Mouse (Mus musculus): ENCODE measurements around the gene Gm26602. TPM values are rescaled to one million over a fixed set of nuclear protein-coding genes. Genes with fewer than 3 reads are reported as not detected.

The Gm26602 gene
- polyA plus RNA-seq, 1 experiment from 2014 or later = 5.7 TPM

- 83% methylated on average over 5 of the region's 5 CpGs for WGBS (ENCODE audit: missing documents)
- H3K79me2 ChIP-seq (ENCODE audit: inconsistent target) = peaks cover 17% of the 10 kb centered on the region; the same call in 1 of the 2 replicates
- peak overlapping the region; percentile 67; the same call in 1 of the 2 replicates for H3K4me3 ChIP-seq (ENCODE audit: inconsistent target)
- no peaks in the 10 kb centered on the region for H3K36me3 ChIP-seq (ENCODE audit: inconsistent target)
- H3K27ac ChIP-seq = no peak overlapping the region
Measured at GRCm38 (mm10) chr10:79917532-79918100, 7.0 kb downstream of the Gm26602 start.

- Histone ChIP-seq H3K36me3 (ENCODE audit: inconsistent target) (no peaks in the 10 kb centered on the region), H3K4me3 (ENCODE audit: inconsistent target) (no peak overlapping the region), H3K79me2 (ENCODE audit: inconsistent target) (peaks cover 17% of the 10 kb centered on the region; the same call in 1 of the 2 replicates), H3K27ac (no peak overlapping the region)
- WGBS (ENCODE audit: missing documents) = 69% methylated on average over 34 of the region's 35 CpGs
Measured at GRCm38 (mm10) chr10:79918231-79919078, 7.8 kb downstream of the Gm26602 start.

GRCm38 (mm10) chr10:79919251-79919849, 8.7 kb downstream of the Gm26602 start:
- Histone ChIP-seq H3K27ac (no peak overlapping the region), H3K4me3 (ENCODE audit: inconsistent target) (no peak overlapping the region), H3K79me2 (ENCODE audit: inconsistent target) (peaks cover 17% of the 10 kb centered on the region; the same call in 1 of the 2 replicates), H3K36me3 (ENCODE audit: inconsistent target) (no peaks in the 10 kb centered on the region)
- 61% methylated on average over 19 of the region's 21 CpGs for WGBS (ENCODE audit: missing documents)

- no peaks in the 10 kb centered on the region for H3K36me3 ChIP-seq (ENCODE audit: inconsistent target)
- H3K4me3 ChIP-seq (ENCODE audit: inconsistent target) = no peak overlapping the region
- H3K79me2 ChIP-seq (ENCODE audit: inconsistent target) = peaks cover 14% of the 10 kb centered on the region; the same call in 1 of the 2 replicates
- 71% methylated on average over 26 of the region's 26 CpGs for WGBS (ENCODE audit: missing documents)
- H3K27ac ChIP-seq = no peak overlapping the region
Measured at GRCm38 (mm10) chr10:79920056-79920890, 9.6 kb downstream of the Gm26602 start.

GRCm38 (mm10) chr10:79920958-79921535, 10.4 kb downstream of the Gm26602 start, which contains the start of gene R3hdm4:
Gene R3hdm4, minus strand, starts transcription at chr10:79921208.
- Histone ChIP-seq H3K79me2 (ENCODE audit: inconsistent target) (peaks cover 6% of the 10 kb centered on the region; the same call in 1 of the 2 replicates), H3K4me3 (ENCODE audit: inconsistent target) (no peak within 1 kb of the TSS), H3K36me3 (ENCODE audit: inconsistent target) (no peaks in the 10 kb centered on the region), H3K27ac (no peak within 1 kb of the TSS)
- WGBS (ENCODE audit: missing documents) = 32% methylated on average over 29 of the region's 41 CpGs

GRCm38 (mm10) chr10:79921572-79921971, 10.9 kb downstream of the Gm26602 start:
- H3K79me2 ChIP-seq (ENCODE audit: inconsistent target) = peaks cover under 1% of the 10 kb centered on the region; the same call in 1 of the 2 replicates
- no peak overlapping the region for H3K27ac ChIP-seq
- no peaks in the 10 kb centered on the region for H3K36me3 ChIP-seq (ENCODE audit: inconsistent target)
- H3K4me3 ChIP-seq (ENCODE audit: inconsistent target) = no peak overlapping the region
- 35% methylated on average over 22 of the region's 34 CpGs for WGBS (ENCODE audit: missing documents)

- Histone ChIP-seq H3K79me2 (ENCODE audit: inconsistent target) (peaks cover 33% of the 10 kb centered on the region), H3K36me3 (ENCODE audit: inconsistent target) (no peaks in the 10 kb centered on the region), H3K4me3 (ENCODE audit: inconsistent target) (peak overlapping the region; percentile 82; the same call in 1 of the 2 replicates), H3K27ac (no peak overlapping the region)
- 25% methylated on average over 29 of the region's 29 CpGs for whole genome bisulfite sequencing (ENCODE audit: missing documents)
Measured at GRCm38 (mm10) chr10:79924998-79925784, 14.5 kb downstream of the Gm26602 start.

GRCm38 (mm10) chr10:79925785-79926490, 15.3 kb downstream of the Gm26602 start:
- 12% methylated on average over 11 of the region's 15 CpGs for WGBS (ENCODE audit: missing documents)
- Histone ChIP-seq H3K4me3 (ENCODE audit: inconsistent target) (peak overlapping the region; percentile 82), H3K27ac (peak overlapping the region; percentile 91), H3K36me3 (ENCODE audit: inconsistent target) (no peaks in the 10 kb centered on the region), H3K79me2 (ENCODE audit: inconsistent target) (peaks cover 40% of the 10 kb centered on the region)

- H3K27ac ChIP-seq = peak within 1 kb of the TSS; percentile 91
- WGBS (ENCODE audit: missing documents) = under 1% methylated on average over 63 of the region's 63 CpGs
- H3K4me3 ChIP-seq (ENCODE audit: inconsistent target) = peak within 1 kb of the TSS; percentile 82
- H3K79me2 ChIP-seq (ENCODE audit: inconsistent target) = peaks cover 48% of the 10 kb centered on the region
- H3K36me3 ChIP-seq (ENCODE audit: inconsistent target) = no peaks in the 10 kb centered on the region
Measured at GRCm38 (mm10) chr10:79926491-79927323, 16.1 kb downstream of the Gm26602 start, which contains the start of gene Arid3a. Gene Arid3a, plus strand, starts transcription at chr10:79927043.

GRCm38 (mm10) chr10:79927324-79928029, 16.8 kb downstream of the Gm26602 start:
- 0 out of 2 replicates have a peak, but pooled peaks cover 3% of the 10 kb centered on the region for H3K36me3 ChIP-seq (ENCODE audit: inconsistent target)
- H3K27ac ChIP-seq = peak overlapping the region; percentile 91
- H3K4me3 ChIP-seq (ENCODE audit: inconsistent target) = peak overlapping the region; percentile 82
- WGBS (ENCODE audit: missing documents) = under 1% methylated on average over 50 of the region's 54 CpGs
- H3K79me2 ChIP-seq (ENCODE audit: inconsistent target) = peaks cover 55% of the 10 kb centered on the region

- peaks cover 3% of the 10 kb centered on the region; the same call in 1 of the 2 replicates for H3K36me3 ChIP-seq (ENCODE audit: inconsistent target)
- H3K27ac ChIP-seq = peak overlapping the region; percentile 91
- peaks cover 62% of the 10 kb centered on the region for H3K79me2 ChIP-seq (ENCODE audit: inconsistent target)
- WGBS (ENCODE audit: missing documents) = under 1% methylated on average over 14 of the region's 29 CpGs
- H3K4me3 ChIP-seq (ENCODE audit: inconsistent target) = peak overlapping the region; percentile 82
Measured at GRCm38 (mm10) chr10:79928030-79928694, 17.5 kb downstream of the Gm26602 start.
